Mouse (Mus musculus) kidney, postnatal 4 days (tissue): ENCODE measurements around the gene Sh3bgrl2.
"Not testable (repeated sequence)": the region's sequence is repeated elsewhere in the genome, so short reads cannot be mapped to it uniquely, and the experiment has no call there.

Experiments used
- DNase-seq, 2 experiments: peaks; one replicate each; pipeline ENCODE4 v3.0.0; 2021; ENCODE audit warnings: mixed read lengths in 2 of 2

Gene Sh3bgrl2

DNA sequence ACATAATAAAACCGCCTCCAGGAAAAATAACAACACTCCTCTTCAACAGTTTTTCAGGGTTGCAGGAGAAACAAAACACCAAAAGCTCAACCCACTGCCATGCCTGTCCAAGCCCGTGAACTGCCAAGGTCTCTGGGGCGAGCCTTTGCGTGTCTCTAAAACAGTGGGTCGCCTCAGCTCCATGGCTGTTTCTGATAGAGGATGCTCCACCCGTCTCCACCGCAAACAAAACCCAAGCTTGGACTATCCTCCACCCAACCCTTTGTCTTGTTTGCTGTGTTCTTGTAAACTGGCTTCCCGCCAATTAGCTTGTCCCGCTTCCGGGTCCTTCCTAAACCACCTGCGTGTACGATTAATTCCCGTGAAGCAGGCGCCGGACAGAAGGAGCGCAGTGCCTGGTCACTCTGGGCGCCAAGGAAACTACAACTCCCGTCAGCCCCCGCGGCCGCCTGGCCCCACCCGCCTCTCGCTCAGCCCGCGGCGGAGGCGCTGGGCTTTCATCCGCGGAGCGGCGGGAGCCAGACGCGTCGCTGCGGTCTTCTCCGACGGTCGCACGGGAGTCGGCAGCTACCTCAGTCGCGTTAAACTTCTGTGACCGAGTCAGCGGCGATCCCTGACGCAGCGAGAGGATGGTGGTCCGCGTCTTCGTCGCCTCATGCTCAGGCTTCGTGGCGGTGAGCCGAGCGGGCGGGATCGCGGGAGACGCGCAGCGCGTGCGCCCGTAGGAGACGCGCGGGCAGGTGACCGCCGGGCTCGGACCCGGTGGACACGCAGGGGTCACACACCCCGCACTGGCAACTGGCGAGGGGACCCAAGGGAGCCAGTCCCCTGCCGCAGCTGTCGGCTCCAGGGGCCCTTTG is at the start of gene Sh3bgrl2:
TSS of gene Sh3bgrl2 (plus strand) at position 498 of the 860 bp plus-strand sequence.
- DNase-seq, result peak; percentile 89 to 91

DNA sequence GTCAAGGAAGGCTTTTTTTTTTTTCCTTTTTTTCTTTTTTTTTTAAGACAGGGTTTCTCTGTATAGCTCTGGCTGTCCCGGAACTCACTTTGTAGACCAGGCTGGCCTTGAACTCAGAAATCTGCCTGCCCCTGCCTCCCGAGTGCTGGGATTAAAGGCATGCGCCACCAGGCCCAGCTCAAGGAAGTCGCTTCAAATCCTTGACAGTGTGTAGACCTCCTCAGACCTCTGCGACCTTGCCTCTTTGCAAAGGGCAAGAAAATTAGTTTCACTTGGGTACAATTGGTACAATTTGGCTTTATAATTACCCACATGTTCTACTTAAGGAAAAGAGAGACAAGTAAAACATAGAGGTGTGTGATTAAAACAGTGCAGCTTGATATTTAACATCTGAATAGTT is 29.0 kb upstream of the Sh3bgrl2 start:
- DNase-seq, result not testable (repeated sequence)

DNA sequence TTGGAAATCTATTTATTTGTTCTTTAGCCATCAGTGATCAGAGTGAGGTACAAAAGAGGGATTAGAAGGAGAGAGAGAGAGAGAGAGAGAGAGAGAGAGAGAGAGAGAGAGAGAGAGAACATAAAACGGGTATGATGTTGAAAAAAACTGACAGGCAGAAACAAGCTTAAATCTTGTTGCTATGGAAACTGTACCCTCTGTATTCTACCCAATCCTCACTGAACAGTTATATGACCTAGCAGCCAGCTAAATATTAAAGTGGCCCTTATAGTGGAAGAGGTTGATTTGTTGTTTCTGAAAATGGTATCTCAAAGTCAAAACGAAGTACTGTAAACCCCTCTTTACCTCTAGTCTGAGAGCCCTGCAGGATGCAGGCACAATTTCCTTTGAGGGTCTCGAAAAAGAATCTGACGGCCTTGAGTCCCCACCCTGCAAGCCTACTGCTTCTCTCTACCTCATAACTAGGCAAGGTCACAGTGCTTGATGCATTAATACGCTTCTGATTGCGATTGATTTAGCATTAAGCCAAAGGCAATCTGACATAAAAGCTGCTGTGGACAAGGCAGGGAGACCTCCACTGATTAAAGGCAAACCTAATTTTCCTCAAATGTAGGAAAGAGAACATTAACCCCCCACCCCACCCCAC is 28.5 kb upstream of the Sh3bgrl2 start:
- DNase-seq, result no peak

DNA sequence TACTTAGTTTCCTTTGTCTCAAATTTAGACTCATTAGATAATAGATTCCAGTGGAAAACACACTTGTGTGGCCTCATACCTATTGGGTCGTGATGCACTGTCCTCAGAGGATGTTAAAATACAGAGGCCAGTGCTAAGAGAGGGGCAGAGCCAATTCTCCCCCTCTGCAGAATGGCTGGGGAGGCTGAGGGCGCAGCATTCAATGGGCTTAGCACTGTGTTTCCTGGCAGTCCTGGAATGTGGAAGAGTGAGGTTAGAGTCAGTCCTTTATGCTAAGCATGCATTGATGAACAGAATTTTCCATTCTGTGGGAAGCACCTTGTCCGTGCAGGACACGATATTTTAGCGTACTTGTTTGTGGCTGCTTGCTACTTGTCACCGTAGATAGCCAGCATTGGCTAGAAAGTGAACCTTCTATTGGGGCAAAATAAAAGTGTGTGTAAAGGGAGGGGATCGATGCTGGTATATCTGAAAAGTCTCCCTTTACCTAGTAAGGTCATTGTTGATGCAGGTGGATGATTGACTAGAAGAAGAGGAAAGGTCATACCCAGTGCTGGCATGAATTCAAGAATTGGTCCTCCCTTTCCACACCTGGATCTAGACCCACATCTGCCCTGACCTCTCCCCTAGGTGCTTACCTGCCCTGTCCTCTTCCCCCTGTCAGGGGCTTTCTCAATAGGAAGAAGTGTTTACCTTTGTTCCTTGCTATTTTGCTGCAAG is 20.6 kb upstream of the Sh3bgrl2 start:
- DNase-seq, result no peak

DNA sequence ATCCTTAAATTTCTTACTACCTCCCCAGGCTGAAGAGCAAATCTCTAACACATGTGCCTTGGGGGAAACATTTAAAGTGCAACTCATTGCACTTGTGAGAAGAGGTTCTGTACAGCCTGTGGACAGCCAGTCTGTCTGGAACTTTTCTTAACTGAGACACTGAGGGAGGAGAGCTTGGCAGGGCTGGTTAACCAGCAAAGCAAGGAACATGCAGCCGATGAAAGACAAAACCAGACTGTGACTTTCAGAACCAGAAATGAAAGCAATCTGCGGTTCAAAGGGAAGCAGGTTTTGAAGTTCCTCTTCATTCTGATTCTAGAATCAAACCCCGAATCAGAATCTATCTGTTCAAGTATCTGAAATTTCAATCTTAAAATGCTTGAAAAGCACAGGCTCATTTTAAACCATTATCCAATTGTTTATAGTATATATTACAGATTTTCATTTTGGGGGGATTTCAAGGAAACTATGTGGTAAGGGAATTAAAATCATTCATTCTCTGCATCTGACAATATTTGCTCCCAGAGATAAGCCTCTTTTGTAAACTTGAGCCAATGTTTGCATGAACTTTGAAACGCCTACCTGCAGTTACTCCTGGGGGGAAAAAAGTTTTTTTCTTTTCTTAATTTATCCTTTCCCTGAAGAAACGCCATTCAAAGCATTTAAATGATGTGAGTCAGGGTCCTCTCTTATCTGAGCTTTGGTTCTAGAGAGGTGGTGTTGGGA is 14.9 kb upstream of the Sh3bgrl2 start:
- no peak for DNase-seq

DNA sequence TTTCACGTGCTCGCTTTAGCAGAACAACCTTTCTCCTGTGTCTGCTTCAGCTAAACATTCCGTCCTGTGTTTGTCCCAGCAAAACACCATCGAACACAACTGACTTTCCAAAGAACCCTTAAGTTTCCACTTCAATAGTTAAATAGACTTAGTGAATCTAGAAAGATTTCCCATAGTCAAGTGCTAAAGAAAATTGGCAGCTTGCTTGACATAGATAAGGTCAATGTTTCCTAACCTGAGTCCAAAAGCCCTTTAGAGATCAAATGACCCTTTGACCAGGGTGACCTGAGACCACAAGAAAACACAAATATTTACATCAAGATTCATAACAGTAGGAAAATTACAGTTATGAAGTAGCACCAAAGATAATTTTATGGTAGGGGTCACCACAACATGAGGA is 11.2 kb upstream of the Sh3bgrl2 start:
- DNase-seq, result no peak

DNA sequence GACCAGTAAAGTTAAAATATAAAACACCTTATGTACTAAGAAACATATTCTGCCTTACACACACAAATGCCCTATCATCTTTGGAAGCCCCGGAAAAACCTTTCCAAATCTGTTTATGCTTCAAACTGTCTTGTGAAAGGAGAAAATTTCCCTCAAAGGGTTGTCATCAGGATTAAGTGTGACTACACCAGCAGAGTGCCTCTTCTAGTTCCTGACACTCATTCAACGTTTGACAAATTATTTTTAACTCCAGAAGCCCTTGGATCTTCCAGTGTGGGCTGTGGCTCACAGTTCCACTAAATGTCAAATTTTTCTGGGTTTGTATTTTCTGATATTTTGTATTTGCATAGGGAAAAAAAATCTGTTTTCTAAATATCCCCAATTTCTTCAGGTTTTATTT is 10.6 kb upstream of the Sh3bgrl2 start:
- DNase-seq, result no peak

DNA sequence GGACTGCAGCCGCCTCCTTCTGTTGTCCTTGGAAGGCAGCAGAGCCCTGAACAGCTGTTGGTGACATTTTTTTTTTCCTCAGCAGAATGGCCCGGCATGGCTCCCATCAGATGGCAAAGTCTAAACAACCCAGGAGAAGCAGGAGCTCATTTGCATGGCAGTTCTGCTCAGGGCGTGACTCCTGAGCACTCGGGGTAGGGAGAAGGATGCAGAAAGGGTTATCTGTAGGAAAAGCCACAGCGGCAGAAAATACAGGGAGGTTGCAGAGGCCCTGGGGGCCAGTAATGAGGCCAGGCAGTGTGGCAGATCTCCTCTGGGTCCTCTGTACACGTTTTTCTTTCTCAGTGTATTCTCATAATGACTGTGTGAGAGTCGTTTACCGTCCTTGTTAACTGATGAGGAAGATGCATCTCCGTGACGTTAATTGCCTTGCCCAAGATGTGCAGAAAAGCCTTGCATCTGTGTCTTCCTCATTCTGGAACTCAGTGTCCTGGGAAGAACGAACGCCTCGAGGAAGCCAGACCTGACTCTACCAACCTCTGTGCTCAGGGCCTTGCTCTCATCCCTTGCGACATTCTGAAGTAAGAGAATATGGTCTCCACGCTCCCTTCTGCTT is 10.1 kb upstream of the Sh3bgrl2 start:
- peak in 1 of 2 experiments; percentile 8 for DNase-seq

DNA sequence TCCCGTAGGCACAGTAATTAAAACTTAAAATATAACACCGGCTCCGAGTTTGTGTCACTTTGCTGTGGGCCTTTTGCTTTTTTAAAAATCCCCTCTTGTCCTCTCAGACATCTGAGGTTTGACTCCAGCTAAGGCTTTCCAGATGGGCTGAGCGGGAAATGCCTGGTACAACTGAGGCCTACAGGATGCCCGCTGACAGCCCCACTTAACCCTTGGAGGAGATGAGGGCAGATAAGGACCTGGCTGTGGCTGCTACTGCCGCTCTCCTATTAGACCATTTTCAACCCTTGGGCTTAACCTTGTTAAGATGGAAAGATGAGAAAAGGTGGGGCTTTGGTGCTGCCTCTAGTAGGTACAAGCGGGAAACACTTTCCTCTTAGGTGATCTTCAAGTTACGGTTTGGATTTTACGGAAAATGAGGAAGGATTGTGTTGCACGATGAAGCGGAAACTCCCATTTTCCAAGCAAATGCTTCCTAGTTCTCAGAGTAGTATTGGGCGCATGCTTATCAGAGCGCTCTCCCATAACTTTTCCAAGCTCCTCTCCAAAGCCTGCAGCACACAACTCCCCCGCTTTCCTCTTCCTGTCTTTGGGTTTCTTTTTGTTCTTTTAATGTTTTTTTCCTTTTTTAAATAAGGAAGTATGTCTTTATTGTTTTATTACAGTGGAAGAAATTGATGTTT is 8.2 kb upstream of the Sh3bgrl2 start:
- DNase-seq, result peak in 1 of 2 experiments; percentile 22

DNA sequence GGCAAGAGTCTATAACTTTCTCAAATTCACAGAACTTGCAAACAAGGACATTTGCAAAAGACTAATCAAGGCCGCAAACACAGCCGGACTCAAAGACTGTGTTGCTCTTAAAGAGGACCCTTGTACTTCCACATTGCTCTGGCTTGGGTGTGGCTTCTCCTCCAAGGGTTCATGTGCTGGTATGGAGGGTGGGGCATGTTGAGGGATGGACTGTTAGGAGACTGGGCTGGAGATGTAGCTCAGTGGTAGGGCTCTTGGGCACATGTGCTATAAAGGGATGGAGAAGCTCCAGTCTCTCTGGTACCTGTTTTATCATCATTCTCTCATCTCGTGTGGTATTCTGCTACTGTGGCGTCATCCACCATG is 7.7 kb upstream of the Sh3bgrl2 start:
- DNase-seq, result no peak

DNA sequence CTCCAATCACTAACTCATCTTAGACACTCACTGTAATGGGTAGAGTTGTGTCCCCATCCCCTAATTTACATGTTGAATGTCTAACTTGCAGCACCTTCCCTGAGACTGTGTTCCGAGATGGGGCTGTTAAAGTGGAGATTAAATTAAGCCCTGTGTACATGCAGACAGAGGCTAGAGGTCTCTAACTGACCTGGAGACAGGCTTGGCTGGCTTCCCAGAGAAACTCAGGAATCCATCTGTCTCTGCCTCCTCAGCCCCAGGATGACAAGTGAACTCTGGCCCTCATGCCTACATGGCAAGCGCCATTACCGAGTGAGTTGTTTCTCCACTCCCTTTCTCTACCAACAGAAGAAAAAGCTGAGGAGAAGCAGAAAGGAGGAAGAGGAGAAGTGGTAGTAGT is 7.2 kb upstream of the Sh3bgrl2 start:
- DNase-seq, result peak in 1 of 2 experiments; percentile 47

DNA sequence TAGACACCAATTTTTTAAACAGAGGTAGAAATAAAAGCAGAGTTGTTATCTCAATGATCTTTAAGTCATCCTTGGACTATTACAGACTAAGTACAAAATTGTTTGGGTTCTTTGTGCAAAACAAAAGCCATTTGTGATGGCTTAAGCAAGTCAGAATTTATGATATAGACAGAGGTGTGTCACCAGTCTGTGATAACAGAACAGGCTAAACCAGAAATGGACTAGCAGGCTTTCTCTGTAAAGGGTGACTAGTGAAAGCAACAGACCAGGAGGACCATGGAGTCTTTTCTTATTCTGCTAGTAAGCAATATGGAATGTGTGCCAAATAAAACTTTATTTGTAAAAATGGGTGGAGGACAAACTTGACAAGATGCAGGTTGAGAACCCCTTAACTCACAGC is 2.9 kb upstream of the Sh3bgrl2 start:
- DNase-seq, result no peak

DNA sequence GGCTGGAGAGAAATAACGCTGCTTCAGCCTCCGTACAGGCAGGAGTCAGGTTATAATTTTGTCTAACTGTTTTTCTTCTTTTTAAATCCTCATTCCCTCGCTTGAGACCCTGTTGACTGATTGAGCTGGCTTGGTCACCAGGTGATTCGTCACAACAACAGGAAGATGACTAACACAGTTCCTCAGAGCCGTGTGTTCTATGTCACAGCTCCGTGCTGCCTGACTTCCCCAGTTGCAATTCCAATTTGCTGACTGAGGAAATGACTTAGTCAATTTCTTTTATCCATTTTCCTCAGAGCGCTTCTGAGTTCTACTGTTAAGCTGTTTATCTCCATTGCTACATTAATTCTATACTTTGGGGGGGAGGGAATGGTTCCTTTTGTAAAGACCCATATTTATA is 1.8 kb upstream of the Sh3bgrl2 start:
- DNase-seq, result no peak

DNA sequence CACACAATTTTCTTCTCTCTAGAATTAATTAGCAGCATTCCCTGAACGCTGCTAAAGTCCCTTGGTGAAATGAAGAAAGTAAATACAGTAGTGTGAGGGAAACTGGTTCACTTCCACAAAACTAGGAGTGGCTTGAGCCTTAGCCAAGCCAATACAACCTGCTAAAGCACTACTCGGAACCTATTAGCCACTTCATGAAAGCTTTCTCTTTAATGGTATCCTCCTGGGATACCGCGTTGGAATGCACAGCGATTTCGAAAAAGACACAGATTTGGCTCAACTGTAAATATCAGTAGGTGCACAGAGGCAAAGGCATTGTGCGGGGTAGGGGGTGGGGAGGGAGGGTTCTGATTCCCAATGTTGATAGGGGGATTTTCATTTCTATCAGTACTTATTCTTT is 898 bp upstream of the Sh3bgrl2 start:
- DNase-seq, result no peak

DNA sequence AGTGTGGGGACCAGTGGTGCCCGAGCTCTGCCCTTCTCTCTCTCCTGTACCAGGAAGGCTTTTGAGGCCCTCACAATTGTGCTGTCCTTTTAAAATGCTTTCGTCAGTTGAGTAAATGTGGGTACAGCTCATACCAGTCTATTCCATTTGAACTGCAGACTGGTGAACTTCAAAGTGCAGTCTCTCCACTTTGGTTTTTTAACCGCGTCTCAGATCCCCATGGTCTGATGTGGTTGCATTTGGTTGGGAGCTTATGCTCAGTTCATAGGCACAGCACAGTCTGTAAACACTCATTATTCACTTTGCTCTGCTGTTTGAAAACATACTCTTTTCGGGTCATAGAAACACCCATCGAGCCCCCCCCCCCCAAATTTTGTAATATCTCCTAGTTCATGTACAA is 1.7 kb downstream of the Sh3bgrl2 start:
- DNase-seq, result no peak

DNA sequence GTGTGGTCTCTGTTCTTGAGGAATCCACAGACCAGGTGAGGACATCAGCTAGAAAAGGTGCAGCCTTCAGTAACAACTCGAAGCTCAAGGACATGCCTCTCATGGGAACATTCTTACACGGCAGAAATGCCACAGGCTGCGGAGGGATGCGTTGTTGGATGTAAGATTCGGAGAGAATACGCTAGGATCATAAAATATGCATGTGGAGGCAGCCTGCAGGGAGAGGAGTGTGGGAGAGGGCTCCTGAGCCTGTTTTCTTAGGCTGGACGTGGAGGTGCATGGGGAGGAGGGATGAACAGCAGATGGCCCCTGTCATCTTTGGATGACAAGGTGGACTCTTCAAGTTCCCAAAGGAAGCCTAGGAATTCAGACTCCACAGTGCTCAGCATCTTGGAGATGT is 3.0 kb downstream of the Sh3bgrl2 start:
- no peak for DNase-seq

DNA sequence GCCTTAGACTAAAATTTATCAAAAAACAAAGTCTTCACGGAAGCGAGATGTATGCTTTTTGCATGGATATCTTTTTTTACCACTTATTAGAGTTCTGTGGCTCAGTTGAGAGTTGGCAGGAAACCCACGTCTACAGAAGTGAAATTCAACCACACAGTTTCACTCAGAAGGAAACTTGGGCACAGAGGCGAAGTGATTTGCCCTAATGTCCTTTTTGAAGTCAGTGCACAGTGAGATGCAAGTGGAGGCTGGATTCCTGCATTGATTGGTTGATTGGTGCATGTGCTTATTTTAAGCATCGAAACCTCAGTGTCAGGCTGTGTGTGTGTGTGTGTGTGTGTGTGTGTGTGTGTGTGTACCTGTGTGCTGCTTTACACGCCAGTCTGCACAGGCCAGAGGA is 3.5 kb downstream of the Sh3bgrl2 start:
- DNase-seq, result no peak

DNA sequence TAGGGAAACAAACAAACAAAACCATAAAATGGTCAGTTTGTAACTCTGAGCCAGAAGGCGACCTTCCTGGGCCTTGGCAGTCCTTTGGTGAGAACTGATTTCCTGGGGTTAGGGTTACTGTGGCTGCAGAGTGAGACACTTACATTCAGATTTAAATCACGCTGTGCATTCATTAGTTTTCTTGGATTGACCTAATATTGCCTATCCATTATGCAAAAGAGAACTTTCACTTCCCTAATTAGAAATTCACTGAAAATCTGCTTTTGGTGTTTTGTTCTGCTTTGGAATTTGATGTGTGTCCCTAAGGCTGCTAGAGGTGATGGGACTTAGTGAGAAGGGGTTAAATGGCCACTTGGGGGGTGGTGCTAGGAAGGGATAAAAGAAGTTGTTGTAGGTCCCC is 7.5 kb downstream of the Sh3bgrl2 start:
- no peak for DNase-seq

DNA sequence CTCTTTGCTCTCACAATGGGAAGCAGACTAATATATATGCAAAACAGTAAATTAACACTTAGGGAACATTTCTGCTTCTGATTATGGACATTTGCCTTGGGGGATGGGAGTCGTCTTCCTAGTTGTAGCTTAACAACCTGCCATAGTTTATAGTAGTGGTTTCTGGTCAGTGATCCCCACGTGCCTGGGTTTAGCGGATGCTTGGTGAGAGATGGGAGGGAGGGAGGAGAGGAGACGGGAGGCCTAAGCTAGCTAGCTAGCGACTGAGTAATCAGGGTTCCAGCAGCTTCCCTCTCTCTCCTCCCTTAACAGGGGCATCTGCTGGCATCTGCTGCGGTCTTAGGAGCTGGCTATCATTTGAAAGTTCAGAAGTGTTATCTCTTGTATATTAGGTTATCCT is 8.1 kb downstream of the Sh3bgrl2 start:
- peak in 1 of 2 experiments; percentile 46 for DNase-seq

DNA sequence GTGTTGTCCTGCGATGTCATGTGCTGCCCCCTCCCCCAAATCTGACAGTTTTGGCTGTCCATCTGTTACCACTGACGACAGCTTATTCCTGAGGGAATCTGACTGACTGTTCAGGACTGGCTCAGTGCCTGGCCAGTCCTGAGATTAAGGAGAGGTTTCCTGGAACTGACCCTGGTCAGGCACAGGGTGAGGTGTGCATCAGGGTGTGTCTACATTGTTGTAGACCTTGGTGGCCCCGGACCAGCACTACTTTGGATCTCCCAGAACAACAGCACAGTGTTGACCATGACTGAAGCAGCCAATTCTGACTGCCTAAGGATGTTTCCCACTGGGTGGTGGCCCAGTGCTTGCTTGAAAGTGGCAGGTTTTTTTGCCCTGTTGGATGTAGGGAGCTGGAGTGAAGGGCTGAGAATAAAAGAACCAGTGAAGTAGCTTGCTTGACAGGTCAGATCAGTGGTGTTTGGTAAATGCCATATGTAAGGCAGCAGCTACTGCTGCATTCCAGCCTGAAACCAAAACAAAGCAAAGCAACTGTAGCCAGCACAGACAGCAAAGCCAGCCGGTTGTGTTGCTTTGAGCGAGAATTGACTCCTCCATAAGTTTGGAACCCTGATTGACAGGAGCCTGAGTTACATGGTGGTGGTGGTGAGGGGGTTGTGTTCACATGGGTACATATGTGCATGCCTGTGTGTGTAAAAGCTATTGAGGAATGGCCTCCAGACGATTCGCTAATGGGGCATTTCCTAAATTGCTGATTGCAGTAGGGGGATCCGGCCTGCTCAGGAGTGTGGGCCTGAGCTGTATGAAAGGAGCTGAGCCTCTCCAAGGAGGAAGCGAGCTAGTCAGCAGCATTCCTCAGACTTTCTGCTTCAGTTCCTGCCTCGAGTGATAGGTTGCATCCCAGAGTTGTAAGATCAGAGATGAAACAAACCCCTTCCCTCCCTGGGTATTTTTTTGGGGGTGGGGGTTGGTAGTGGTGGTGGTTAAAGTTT is 8.9 kb downstream of the Sh3bgrl2 start:
- peak in 1 of 2 experiments; percentile 30 for DNase-seq

DNA sequence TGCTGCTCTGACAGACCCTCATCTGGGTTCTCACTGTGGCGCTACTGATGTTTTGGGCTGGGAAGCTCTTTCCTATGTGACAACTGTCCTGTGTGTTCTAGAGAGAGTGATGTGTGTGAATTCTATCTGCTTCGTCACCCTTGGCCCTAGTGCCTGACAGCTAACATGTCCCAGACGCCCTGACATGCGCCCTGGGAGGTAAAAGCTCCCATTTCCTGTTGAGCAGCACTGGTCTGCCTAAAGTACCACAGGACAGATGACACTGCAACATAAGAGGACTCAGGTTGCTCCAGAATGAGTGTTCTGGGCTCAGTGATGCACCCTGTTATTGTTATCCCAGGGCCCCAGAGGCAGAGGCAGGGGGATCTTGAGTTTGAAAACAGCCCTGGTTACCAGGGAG is 12.5 kb downstream of the Sh3bgrl2 start:
- no peak for DNase-seq
